Mouse (Mus musculus): Measurements from ENCODE around the gene Cyp4f17. TPM values are rescaled to one million over a fixed set of nuclear protein-coding genes. Genes with fewer than 3 reads are reported as not detected.

Cyp4f17 gene
- 3.5 and 4.0 TPM in 2 replicates for polyA plus RNA-seq (2015; fragmentation: Nextera tagmentation; extraction: Ambion mirVana)

DNA sequence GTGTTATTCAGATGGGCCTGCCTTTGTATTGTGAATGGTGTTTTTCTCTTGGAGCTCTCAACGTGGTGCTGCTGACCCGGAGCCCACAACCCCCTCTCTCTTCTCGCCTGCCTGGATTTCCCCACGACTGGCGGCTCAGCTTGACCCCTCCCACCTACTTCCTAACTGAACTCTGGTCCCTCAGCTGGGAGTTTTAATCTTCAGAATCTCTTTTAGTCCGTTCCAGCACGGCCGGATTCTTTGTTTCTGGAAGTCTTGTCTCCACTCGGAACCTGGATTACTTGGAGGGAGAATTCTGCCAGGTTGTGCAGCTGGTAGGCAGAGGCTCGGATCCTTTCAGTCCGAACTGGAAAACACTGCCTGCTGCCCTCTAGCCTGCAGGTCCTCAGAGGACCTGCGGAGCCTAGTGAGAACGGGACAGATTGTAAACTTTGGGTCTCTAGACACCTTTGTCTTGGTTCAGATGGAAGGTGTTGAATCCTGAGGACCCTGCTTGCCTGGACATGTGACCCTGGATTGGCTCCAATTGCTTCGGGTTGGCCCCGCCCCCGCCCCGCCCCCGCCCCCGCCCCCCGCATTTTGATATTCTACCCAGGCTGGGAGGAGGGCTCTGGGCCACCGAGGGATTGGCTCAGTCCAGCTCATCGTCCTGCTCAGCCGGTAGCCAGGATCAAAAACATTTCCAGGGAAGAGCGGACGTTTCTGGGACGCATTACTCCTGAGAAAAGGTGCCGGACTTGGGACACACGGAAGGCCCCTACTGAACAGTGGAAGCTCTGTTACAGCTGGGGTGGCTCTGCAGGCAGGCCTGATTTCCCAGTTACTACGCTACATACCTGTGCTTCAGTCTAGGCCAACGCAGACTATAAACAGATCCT lies at the start of gene Cyp4f17:
TSS of gene Cyp4f17 (plus strand) at position 200 of the 878 bp plus-strand sequence.

DNA sequence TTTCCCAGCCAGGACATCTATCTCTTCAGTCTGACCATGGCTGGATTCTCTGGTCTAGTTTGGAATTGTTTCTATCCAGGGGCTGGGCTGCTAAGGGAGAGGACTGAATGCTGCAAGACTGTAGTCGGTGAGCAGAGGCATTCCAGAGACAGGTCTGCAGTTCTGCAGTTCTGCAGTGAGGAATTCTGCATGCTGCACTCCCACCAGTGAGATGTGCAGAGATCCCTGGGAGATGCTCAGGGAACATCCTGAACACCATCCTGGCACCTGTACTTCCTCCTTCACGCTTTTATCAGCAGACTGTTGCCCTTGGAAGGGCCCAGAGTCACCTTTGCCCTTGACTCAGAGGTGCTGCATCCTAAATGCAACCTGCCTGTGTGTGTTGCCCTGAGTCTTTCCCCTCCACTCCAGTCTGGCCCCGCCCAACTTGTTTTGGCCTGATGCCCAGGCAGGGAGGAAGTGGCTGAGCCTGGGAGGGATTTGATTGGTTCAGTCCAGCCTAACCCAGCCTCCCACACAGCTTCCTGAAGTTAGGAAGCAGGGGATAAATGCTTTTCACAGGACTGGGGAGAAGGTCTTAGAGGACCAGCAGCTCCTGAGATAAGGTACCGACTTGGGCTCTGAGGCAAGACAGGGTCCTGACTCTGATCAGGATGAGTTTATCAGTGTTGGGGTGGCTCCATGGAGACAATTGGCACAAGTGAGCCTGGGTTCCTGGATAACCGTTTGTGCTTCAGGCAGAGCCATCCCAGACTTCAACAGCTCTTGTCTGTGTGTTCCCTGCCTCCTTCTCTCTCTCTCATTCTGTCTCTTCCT lies 30.4 kb downstream of the Cyp4f17 start, which contains the start of gene Cyp4f16:
TSS of gene Cyp4f16 (plus strand) at position 508 of the 816 bp plus-strand sequence.

Other genes starting within 250 kb of the Cyp4f17 start
- 35.7 and 41.3 TPM in 2 replicates for gene Brd4, start 221.3 kb upstream of the Cyp4f17 start, polyA plus RNA-seq (2015; fragmentation: Nextera tagmentation; extraction: Ambion mirVana)
- 35.3 and 36.1 TPM in 2 replicates for gene Akap8, start 184.8 kb upstream of the Cyp4f17 start, polyA plus RNA-seq (2015; fragmentation: Nextera tagmentation; extraction: Ambion mirVana)
- 31.8 and 36.6 TPM in 2 replicates for gene Akap8l, start 155.4 kb upstream of the Cyp4f17 start, polyA plus RNA-seq (2015; fragmentation: Nextera tagmentation; extraction: Ambion mirVana)
- 10.3 and 12.0 TPM in 2 replicates for gene Wiz, start 116.6 kb upstream of the Cyp4f17 start, polyA plus RNA-seq (2015; fragmentation: Nextera tagmentation; extraction: Ambion mirVana)
- gene Rasal3, start 102.5 kb upstream of the Cyp4f17 start, polyA plus RNA-seq (2015; fragmentation: Nextera tagmentation; extraction: Ambion mirVana) = 0.20 and 1.4 TPM in 2 replicates
- not detected in 2 replicates for gene Pglyrp2, start 81.9 kb upstream of the Cyp4f17 start, polyA plus RNA-seq (2015; fragmentation: Nextera tagmentation; extraction: Ambion mirVana)
- 3.3 and 3.8 TPM in 2 replicates for gene Cyp4f39, start 53.3 kb upstream of the Cyp4f17 start, polyA plus RNA-seq (2015; fragmentation: Nextera tagmentation; extraction: Ambion mirVana)
- 13.7 and 14.1 TPM in 2 replicates for gene Cyp4f16, start 30.5 kb downstream of the Cyp4f17 start, polyA plus RNA-seq (2015; fragmentation: Nextera tagmentation; extraction: Ambion mirVana)
- gene Cyp4f37, start 115.3 kb downstream of the Cyp4f17 start, polyA plus RNA-seq (2015; fragmentation: Nextera tagmentation; extraction: Ambion mirVana) = 0.35 TPM in 1 of 2 replicates, not detected in the other
- 0.07 TPM in 1 of 2 replicates, not detected in the other for gene Cyp4f40, start 152.8 kb downstream of the Cyp4f17 start, polyA plus RNA-seq (2015; fragmentation: Nextera tagmentation; extraction: Ambion mirVana)
- 1.3 and 1.4 TPM in 2 replicates for gene Cyp4f15, start 179.6 kb downstream of the Cyp4f17 start, polyA plus RNA-seq (2015; fragmentation: Nextera tagmentation; extraction: Ambion mirVana)